Mouse (Mus musculus) neutrophil, adult 5-6 weeks (primary cell): Measurements from ENCODE around the gene Gpsm3. TPM values are rescaled to one million over a fixed set of nuclear protein-coding genes. Genes with fewer than 3 reads are reported as not detected.

Experiments used
- ATAC-seq: fragments of 151-379, 151-347 bp; 2 replicates; pipeline ENCODE4 v1.8.0; 2017; ENCODE audit warnings: mild to moderate bottlenecking, moderate TSS enrichment; ENCODE audit not compliant: insufficient number of reproducible peaks, poor library complexity, low FRiP score, severe bottlenecking; ENCODE audit errors: extremely low read depth
- total RNA-seq: library from RNA; stranded (forward); fragments of 200-1000 nt; gene quantifications from 2 replicates; pipeline ENCODE4 v1.2.3, GENCODE M21; 2017

Gene Gpsm3
- total RNA-seq, 1 experiment from 2014 or later, result 218 TPM

- ATAC-seq, result no peak
These were observed 4.3 kb downstream of the Gpsm3 start for GRCm38 (mm10) chr17:34593752-34594525.

GRCm38 (mm10) chr17:34596098-34596497, 6.5 kb downstream of the Gpsm3 start:
- ATAC-seq, result no peak

GRCm38 (mm10) chr17:34597566-34598095, 8.0 kb downstream of the Gpsm3 start, which contains the start of gene Ager:
TSS of gene Ager (plus strand) at chr17:34597862.
- no peak for ATAC-seq

GRCm38 (mm10) chr17:34599891-34600290, 10.3 kb downstream of the Gpsm3 start:
- no peak for ATAC-seq

GRCm38 (mm10) chr17:34601796-34602195, 12.2 kb downstream of the Gpsm3 start:
- ATAC-seq, result no peak

- ATAC-seq, result peak; percentile 79
These were observed 13.9 kb downstream of the Gpsm3 start, which contains the start of gene Rnf5 for GRCm38 (mm10) chr17:34603375-34604060. TSS of gene Rnf5 (minus strand) at chr17:34603690.

GRCm38 (mm10) chr17:34604061-34604508, 14.5 kb downstream of the Gpsm3 start, which contains the start of gene Agpat1:
TSS of gene Agpat1 (plus strand) at chr17:34604262.
- ATAC-seq, result peak; percentile 66

- no peak for ATAC-seq
These were observed 15.1 kb downstream of the Gpsm3 start for GRCm38 (mm10) chr17:34604511-34605237.

- ATAC-seq, result peak; percentile 17; the same call in 1 of the 2 replicates
These were observed 16.0 kb downstream of the Gpsm3 start for GRCm38 (mm10) chr17:34605609-34606008.

GRCm38 (mm10) chr17:34606186-34607039, 16.8 kb downstream of the Gpsm3 start:
- ATAC-seq, result no peak

- ATAC-seq, result no peak
These were observed 18.4 kb downstream of the Gpsm3 start for GRCm38 (mm10) chr17:34607997-34608396.

GRCm38 (mm10) chr17:34611050-34611449, 21.4 kb downstream of the Gpsm3 start:
- no peak for ATAC-seq

- ATAC-seq, result no peak
These were observed 23.5 kb downstream of the Gpsm3 start for GRCm38 (mm10) chr17:34613054-34613645.

- ATAC-seq, result no peak
These were observed 24.2 kb downstream of the Gpsm3 start for GRCm38 (mm10) chr17:34613830-34614229.

- ATAC-seq, result no peak
These were observed 26.3 kb downstream of the Gpsm3 start, which contains the start of gene Egfl8 for GRCm38 (mm10) chr17:34615871-34616270. TSS of gene Egfl8 (minus strand) at chr17:34615971.

- ATAC-seq, result peak; percentile 80
These were observed 29.4 kb downstream of the Gpsm3 start for GRCm38 (mm10) chr17:34618999-34619398.

GRCm38 (mm10) chr17:34621006-34621405, 31.4 kb downstream of the Gpsm3 start:
- ATAC-seq, result no peak

GRCm38 (mm10) chr17:34623161-34623560, 33.6 kb downstream of the Gpsm3 start:
- ATAC-seq, result no peak
